Mouse (Mus musculus): ENCODE measurements around the gene Bcl2a1b.
"Not testable (repeated sequence)": the region's sequence is repeated elsewhere in the genome, so short reads cannot be mapped to it uniquely, and the experiment has no call there.

Bcl2a1b gene

DNA sequence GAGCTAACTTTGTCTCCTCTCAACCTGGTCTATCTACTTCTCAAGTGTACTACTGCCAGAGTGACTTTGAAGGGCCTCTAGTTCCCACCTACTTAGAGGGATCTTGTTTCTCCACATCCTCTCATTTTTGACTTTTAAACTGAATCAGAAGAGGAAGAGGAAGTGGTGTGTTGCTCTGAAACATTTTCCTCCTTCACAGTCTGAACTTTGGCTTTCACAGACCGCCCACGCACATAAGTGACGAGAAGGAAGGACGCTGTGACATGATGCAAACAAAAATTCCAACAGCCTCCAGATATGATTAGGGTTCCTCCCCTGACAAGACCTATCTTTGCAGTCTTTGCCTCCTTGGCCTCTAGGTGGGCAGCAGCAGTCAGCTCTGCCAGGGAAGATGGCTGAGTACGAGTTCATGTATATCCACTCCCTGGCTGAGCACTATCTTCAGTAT lies at the start of gene Bcl2a1b, which contains the start of gene Gm29094:
TSS of gene Bcl2a1b (plus strand) at position 241 of the 448 bp plus-strand sequence.
TSS of gene Gm29094 (plus strand) at position 411 of the 448 bp plus-strand sequence.
- DNase-seq (ENCODE audit: low spot score in 2 of 2) = peak; percentile 79 to 82

- not testable (repeated sequence) for DNase-seq (ENCODE audit: low spot score in 2 of 2)
These were observed 26.5 kb upstream of the Bcl2a1b start for GRCm38 (mm10) chr9:89172539-89172938.

- DNase-seq (ENCODE audit: low spot score in 2 of 2) = peak; percentile 75 to 78
These were observed 20.2 kb upstream of the Bcl2a1b start for GRCm38 (mm10) chr9:89178833-89179232.

GRCm38 (mm10) chr9:89179469-89179868 lies 19.5 kb upstream of the Bcl2a1b start:
- not testable (repeated sequence) for DNase-seq (ENCODE audit: low spot score in 2 of 2)

DNA sequence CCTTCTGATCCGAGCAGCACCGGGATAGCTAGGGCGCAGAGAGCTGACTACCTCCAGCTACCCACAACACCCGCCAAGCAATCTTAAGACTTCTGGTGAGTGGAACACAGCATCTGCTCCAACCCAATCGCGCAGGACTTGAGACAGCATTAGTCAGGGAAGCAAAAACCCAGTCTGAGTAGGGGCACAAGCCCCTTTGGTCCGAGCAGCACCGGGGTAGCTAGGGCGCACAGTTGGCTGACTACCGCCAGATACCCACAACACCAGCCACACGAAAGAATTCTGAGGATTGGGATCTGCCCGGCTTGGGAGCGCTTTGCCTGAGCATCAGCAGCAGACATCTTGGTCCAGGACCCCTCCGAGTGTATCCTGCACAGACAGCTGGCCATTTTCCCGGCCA lies 12.0 kb upstream of the Bcl2a1b start:
- not testable (repeated sequence) for DNase-seq (ENCODE audit: low spot score in 2 of 2)

- not testable (repeated sequence) for DNase-seq (ENCODE audit: low spot score in 2 of 2)
These were observed 3.5 kb upstream of the Bcl2a1b start for GRCm38 (mm10) chr9:89195483-89195882.

GRCm38 (mm10) chr9:89197509-89197908 lies 1.5 kb upstream of the Bcl2a1b start:
- DNase-seq (ENCODE audit: low spot score in 2 of 2) = not testable (repeated sequence)

- peak in 1 of 2 experiments; percentile 26 for DNase-seq (ENCODE audit: low spot score in 2 of 2)
These were observed 660 bp upstream of the Bcl2a1b start for GRCm38 (mm10) chr9:89198349-89198748.

GRCm38 (mm10) chr9:89202256-89202655 lies 3.2 kb downstream of the Bcl2a1b start:
- DNase-seq (ENCODE audit: low spot score in 2 of 2) = peak in 1 of 2 experiments; percentile 39

- DNase-seq (ENCODE audit: low spot score in 2 of 2) = not testable (repeated sequence)
These were observed 9.9 kb downstream of the Bcl2a1b start for GRCm38 (mm10) chr9:89208939-89209338.

DNA sequence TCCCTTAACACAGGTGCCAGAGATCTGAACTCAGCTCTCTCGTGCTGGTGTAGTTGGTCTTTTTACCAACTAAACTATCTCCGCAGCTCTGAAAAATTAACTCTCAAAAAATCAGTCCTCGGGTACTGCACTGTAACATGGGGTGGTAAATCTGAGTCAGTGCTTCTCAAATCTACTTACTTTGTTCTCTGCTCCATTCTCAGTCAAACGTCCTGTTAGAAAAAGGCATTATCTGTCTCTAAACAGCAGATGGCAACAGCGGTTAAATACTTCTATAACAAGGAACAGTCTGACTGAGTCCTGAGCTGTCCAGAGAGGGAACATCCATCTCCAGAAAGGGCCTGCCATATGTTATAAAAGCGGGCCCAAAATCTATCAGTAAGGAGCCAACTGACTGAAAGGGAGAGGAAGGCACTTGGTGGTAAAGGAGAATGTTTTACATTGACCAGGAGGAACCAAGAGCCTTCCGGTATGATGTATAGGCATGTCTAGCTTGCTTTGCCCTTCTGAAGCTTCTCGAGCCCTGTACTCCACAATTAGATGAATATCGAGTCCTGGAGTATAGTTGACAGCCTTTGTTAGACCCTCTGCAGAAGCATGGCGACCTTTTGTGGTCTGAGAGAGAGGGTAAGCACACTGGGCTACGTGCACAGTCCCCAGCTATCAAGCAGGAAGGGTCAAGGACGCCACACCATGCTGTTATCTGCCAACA lies 11.5 kb downstream of the Bcl2a1b start, which contains the start of gene Mthfs:
TSS of gene Mthfs (plus strand) at position 324 of the 712 bp plus-strand sequence.
- not testable (repeated sequence) for DNase-seq (ENCODE audit: low spot score in 2 of 2)

DNA sequence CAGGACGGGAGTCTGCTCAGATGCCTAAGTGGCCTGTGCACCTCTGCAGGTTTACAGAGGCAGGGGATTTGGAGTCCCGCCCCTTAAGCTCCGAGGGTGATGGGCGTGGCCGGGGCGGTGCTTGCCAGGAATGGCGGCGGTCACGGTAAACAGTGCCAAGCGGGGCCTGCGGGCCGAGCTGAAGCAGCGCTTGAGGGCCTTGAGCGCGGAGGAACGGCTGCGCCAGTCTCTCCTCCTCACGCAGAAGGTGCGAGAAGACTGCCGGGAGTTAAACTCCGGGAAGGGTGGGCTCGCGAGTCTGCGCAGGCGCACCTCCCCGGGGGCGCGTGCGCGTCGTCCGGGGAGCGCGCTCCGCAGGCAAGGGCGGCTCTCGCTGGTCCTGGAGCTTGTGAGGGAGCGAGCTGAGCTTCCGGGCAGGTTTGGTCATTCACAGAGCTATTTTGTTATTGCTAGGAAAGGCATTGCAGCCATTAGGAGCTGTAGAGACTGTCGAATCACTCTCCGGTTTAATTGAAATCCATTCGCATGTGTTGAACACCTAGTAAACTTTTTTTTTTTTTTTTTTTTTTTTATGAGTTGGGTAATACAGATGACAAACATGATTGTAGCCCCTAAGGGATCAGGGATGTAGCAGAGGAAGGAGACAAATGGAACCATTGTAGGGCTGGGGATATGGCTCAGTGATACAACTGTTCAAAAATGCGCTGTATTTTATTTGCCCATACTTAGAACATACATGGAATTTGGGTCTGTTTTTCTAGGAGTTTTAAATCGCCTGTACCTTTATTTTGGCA lies 12.3 kb downstream of the Bcl2a1b start:
- DNase-seq (ENCODE audit: low spot score in 2 of 2) = peak; percentile 78

GRCm38 (mm10) chr9:89212428-89212827 lies 13.4 kb downstream of the Bcl2a1b start:
- DNase-seq (ENCODE audit: low spot score in 2 of 2) = peak; percentile 48 to 58

- DNase-seq (ENCODE audit: low spot score in 2 of 2) = not testable (repeated sequence)
These were observed 19.2 kb downstream of the Bcl2a1b start for GRCm38 (mm10) chr9:89218174-89218573.

- not testable (repeated sequence) for DNase-seq (ENCODE audit: low spot score in 2 of 2)
These were observed 20.7 kb downstream of the Bcl2a1b start for GRCm38 (mm10) chr9:89219668-89220067.

DNA sequence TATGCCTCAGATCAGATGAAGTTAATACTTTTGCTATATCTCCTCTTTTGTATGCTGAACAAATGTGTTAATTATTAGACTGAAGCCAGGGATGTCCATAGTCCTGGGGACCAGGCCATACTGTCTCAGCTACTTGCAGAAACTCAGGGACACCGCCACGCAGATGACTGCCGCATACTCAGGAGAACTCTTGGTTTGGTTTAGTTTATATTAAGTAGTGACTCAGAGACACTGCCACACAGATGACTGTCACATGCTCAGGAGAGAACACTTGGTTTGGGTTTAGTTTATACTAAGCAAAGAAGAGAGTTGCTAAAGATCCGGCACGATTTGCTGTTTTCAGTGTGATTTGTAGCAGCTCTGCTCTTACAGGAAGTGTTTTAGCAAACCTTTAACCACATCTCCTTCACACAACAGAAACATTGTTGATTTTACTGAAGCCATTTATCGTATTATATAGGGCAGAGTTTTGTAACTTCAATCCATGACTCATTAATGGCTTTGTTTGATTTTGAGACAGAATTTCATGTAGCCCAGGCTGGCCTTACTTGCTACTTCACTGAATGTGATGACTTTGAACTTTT lies 21.8 kb downstream of the Bcl2a1b start:
- DNase-seq (ENCODE audit: low spot score in 2 of 2) = not testable (repeated sequence)

- no peak for DNase-seq (ENCODE audit: low spot score in 2 of 2)
These were observed 27.1 kb downstream of the Bcl2a1b start for GRCm38 (mm10) chr9:89226071-89226470.

DNA sequence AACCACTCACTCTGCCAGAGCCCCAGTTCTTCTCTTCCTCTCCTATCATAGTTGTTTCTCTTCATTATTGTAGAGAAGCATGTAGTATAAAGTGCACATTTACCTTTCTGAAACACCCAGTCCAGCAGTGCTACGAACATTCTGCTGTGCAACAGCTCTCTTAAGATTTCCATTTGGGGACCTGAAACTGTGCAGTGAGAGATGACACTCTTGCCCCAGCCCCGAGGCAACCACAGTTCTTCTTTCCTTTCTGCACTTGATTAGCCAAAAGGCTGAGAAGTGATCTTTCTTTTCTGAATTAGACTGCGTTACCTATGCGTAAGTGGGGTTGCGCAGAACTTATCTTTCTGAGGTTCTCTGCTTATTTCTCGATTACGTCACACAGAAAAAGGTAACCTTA lies 29.1 kb downstream of the Bcl2a1b start:
- DNase-seq (ENCODE audit: low spot score in 2 of 2) = peak; percentile 77 to 78

DNA sequence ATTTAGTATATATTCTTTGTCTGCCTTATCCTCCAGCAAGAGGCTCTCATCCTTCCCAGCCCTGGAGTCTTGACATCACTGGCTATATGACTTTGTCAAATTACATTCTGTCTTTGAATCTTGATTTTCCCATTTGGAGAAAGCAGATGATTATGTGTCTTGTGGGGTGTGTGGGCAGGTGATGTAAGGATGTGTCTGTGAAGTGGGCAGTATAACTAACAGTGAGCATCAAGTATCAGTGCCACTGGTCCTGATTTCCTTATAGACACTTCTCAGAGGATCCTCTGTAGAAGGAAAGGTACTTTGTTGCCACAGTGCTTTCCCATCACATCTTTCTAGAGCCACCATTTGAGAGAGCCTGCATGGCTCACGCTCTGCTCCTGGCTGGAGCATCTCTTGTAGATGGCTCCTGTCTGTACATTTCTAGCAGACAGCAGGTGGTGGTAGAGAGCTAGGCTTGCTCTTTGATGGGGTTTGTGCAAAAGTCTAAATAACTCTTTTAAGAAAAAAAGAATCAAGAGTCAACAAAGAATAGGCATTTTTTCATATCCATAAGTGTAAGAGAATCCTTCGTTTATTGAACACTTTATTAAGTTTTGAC lies 32.0 kb downstream of the Bcl2a1b start:
- DNase-seq (ENCODE audit: low spot score in 2 of 2) = not testable (repeated sequence)

DNA sequence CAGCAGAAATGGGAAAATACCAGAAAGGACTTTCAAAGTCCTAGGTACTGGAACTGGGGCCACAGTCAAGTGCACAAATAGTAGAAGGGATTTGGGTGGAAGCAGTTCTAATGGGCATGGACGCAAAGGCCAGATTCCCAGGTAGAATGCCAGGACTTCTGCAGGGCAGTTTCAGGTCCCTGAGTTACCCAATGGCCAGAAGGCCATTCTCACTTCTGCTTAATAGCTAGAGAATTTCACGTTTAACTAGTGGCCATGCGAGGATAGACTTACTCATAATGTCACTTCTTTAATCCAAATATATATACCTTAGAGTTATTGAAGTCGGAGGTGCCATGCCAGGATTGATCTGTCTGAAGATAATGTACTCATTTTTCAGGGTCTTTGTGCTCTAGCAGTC lies 38.1 kb downstream of the Bcl2a1b start:
- not testable (repeated sequence) for DNase-seq (ENCODE audit: low spot score in 2 of 2)

- DNase-seq (ENCODE audit: low spot score in 2 of 2) = not testable (repeated sequence)
These were observed 40.0 kb downstream of the Bcl2a1b start for GRCm38 (mm10) chr9:89238976-89239505.

Measured in spleen, postnatal 36 days (tissue).